Mouse (Mus musculus): Measurements from ENCODE around the gene Lxn.

Lxn gene

DNA sequence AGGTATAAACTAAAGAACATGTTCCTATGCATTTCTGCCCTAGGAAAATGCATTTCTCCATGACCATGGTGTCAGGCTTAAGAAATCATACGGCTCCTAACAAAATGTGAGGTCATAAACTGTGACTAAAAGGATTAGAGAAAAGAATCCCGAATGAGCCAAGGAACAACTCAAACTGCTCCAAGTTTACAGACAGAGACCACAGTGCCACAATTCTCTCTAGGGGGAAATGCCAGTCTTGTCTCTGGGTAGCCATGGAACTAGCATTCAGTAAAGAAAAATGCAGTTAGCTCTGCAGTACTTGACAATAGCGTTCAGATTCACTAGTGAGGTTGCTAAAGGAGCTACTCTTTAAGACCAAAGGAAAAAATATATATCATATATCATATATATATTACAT, 3.8 kb downstream of the Lxn start:
- DNase-seq, result no peak

DNA sequence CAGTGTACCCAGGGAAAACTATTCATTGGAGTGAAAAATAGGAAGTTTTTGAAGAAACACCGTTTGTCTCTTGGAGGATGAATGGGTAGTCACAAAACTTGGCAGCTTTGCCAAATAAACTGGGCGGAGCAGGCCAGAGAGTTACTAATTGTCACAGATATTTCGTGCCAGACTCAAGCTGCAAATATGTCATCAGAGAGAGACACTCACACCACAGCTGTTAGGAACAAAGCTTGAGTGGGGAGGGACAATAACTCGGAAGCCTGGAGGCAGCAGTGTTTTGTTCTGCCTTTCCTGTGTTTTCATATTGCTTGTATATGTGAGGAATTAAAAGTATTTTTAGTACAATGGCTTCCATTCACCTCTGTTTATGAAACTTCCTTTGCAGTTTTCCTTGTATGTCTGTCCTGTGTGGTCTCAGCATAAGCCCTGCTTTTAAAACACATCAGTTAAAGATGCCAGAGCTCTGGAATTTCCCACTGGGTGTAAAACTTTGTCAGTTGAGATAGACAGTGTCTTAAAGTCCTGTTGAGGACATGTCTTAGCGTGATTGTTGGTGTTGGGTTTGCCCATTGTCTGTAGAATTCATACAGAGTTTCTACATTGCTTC, 13.0 kb downstream of the Lxn start:
- DNase-seq, result no peak

DNA sequence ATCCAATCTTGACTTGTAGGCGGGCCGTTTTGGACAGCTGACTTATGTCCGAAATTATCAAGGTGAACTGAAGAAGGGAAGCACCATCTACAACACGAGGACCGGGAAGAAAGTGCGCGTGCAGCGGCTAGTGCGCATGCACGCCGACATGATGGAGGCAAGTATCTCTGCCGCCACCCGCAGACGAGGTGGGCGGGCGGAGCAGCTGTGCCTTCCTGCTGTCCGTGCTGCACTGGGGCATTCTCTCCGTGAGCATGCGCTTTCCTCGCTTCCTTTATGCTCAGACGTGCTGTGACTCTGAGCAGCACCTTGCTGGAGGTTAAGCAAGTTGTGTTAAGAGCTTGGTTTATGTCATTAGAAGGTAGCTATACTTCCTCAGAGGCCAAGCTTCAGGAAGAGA, 14.1 kb downstream of the Lxn start:
- DNase-seq, result no peak

DNA sequence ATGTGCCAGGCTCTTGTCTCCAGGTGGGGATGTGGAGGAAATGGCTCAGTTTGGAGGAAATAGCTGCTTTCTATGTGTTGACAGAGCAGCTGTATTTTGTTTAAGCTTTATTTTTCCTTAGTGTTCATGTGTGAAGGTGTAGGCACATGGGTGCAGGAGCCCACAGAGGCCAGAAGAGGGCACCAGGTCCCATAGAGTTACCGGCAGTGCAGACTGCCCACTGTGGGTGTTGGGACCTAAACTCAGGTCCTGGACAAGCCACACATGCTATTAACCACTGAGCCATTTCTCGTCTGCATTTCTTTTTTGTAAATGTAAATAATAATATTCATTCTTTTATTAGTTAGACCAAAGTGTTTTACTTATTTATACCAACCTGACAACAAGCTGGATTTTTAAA, 16.6 kb downstream of the Lxn start:
- peak; percentile 11 to 19 for DNase-seq

DNA sequence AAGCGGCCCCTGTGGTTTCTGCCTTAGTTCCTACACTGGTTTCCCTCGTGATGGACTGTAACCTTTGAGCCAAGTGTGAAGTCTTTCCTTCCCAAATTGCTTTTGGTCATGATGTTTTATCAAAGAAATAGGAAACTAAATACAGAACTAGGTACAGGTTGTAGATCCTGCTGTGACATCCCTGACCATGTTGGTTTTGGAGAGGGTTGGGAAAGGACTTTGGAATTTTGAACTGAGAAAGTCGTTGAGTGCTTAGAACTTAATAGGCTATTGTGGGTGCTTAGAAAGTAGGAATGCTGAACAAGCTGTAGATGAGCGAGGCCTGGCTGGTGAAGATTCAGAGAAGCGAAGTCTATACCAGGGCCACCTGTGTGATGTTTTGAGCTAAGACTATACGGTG, 29.7 kb downstream of the Lxn start:
- DNase-seq, result no peak

DNA sequence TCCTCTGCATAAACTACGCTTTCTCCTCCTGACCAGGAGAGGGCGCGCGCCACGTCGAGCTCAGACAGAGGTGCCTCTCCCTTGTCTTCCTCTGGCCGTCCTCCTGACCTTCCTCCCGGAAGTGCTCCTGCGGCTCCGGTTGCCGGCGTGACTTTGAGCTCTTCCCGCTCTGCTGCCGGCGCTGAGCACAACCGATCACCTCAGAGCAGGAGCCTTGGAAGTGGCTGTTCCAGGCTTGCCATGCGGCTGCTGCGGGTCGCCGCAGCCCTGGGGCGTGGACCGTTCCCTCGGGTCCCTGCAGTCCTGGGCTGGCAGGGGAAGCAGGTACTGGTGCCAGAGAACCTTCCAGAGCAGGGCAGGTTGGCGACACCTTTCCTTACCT, 33.7 kb downstream of the Lxn start, which contains the start of gene Gfm1:
Gene Gfm1, plus strand, starts transcription at position 98 of the 382 bp plus-strand sequence.
- DNase-seq, result peak; percentile 87

DNA sequence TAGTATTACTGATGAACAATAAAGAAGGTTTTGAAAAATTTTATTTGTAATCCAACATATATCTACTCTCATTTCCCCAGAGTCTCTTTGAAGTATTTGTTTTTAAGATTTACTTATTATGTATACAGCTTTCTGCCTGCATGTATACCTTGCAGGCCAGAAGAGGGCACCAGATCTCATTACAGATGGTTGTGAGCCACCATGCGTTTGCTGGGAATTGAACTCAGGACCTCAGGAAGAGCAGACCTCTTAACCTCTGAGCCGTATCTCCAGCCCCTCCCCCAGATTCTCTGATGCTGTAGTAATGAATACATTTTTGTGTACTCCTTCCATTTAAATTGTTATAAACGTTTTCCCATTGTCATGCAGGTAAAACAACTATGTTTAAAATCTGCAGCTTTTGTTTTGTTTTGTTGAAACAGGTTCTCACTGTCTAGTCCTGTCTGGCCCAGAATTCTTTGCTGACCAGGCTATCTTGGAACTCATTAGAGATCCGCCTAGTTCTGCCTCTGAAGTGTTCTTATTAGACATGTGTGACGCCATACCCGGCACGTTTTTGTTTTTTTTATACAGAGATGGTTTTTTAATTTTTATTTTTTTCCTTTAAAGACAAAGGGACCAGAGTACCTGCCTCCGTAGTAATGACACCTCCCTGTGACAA, 34.3 kb downstream of the Lxn start:
- DNase-seq, result peak; percentile 10 to 22
